Mouse (Mus musculus): ENCODE data around the gene Pcif1. TPM values are rescaled to one million over a fixed set of nuclear protein-coding genes. Genes with fewer than 3 reads are reported as not detected.

Pcif1 gene
- polyA plus RNA-seq (2017; shearing (Covaris generic)): 123 TPM

GRCm38 (mm10) chr2:164879228-164879567, at the start of gene Pcif1:
Pcif1 (plus strand) TSS chr2:164879304.

GRCm38 (mm10) chr2:164832748-164833301, 46.3 kb upstream of the Pcif1 start, which contains the start of gene Ctsa:
Ctsa (plus strand) TSS chr2:164832873.

GRCm38 (mm10) chr2:164833314-164833959, 45.7 kb upstream of the Pcif1 start, which contains the start of gene Neurl2:
Neurl2 (minus strand) TSS chr2:164833456.

GRCm38 (mm10) chr2:164857101-164857821, 21.8 kb upstream of the Pcif1 start, which contains the start of gene Pltp:
Pltp (minus strand) TSS chr2:164857711.

GRCm38 (mm10) chr2:164911086-164912048, 32.3 kb downstream of the Pcif1 start, which contains the start of gene Zfp335:
Zfp335 (minus strand) TSS chr2:164911757.

GRCm38 (mm10) chr2:164940140-164940830, 61.2 kb downstream of the Pcif1 start, which contains the start of gene Mmp9:
Mmp9 (plus strand) TSS chr2:164940780.

Other genes with a start within 250 kb of the Pcif1 start
- gene Wfdc16, start 240.5 kb upstream of the Pcif1 start, polyA plus RNA-seq (2017; shearing (Covaris generic)): not detected
- not detected for gene Wfdc10, start 223.3 kb upstream of the Pcif1 start, polyA plus RNA-seq (2017; shearing (Covaris generic))
- gene Wfdc9, start 222.7 kb upstream of the Pcif1 start, polyA plus RNA-seq (2017; shearing (Covaris generic)): not detected
- not detected for gene Wfdc11, start 205.2 kb upstream of the Pcif1 start, polyA plus RNA-seq (2017; shearing (Covaris generic))
- not detected for gene Wfdc13, start 194.2 kb upstream of the Pcif1 start, polyA plus RNA-seq (2017; shearing (Covaris generic))
- gene Spint4, start 180.8 kb upstream of the Pcif1 start, polyA plus RNA-seq (2017; shearing (Covaris generic)): not detected
- gene Spint5, start 164.0 kb upstream of the Pcif1 start, polyA plus RNA-seq (2017; shearing (Covaris generic)): not detected
- not detected for gene Wfdc3, start 133.4 kb upstream of the Pcif1 start, polyA plus RNA-seq (2017; shearing (Covaris generic))
- 13.0 TPM for gene Dnttip1, start 133.3 kb upstream of the Pcif1 start, polyA plus RNA-seq (2017; shearing (Covaris generic))
- 18.4 TPM for gene Ube2c, start 109.4 kb upstream of the Pcif1 start, polyA plus RNA-seq (2017; shearing (Covaris generic))
- gene Tnnc2, start 99.3 kb upstream of the Pcif1 start, polyA plus RNA-seq (2017; shearing (Covaris generic)): not detected
- gene Snx21, start 93.5 kb upstream of the Pcif1 start, polyA plus RNA-seq (2017; shearing (Covaris generic)): 8.1 TPM
- 42.7 TPM for gene Acot8, start 74.4 kb upstream of the Pcif1 start, polyA plus RNA-seq (2017; shearing (Covaris generic))
- 9.2 TPM for gene Zswim3, start 74.2 kb upstream of the Pcif1 start, polyA plus RNA-seq (2017; shearing (Covaris generic))
- gene Zswim1, start 56.6 kb upstream of the Pcif1 start, polyA plus RNA-seq (2017; shearing (Covaris generic)): 26.5 TPM
- 0.60 TPM for gene Spata25, start 50.8 kb upstream of the Pcif1 start, polyA plus RNA-seq (2017; shearing (Covaris generic))
- 202 TPM for gene Ctsa, start 46.4 kb upstream of the Pcif1 start, polyA plus RNA-seq (2017; shearing (Covaris generic))
- 1.9 TPM for gene Neurl2, start 45.8 kb upstream of the Pcif1 start, polyA plus RNA-seq (2017; shearing (Covaris generic))
- 0.87 TPM for gene Pltp, start 21.6 kb upstream of the Pcif1 start, polyA plus RNA-seq (2017; shearing (Covaris generic))
- gene Zfp335, start 32.5 kb downstream of the Pcif1 start, polyA plus RNA-seq (2017; shearing (Covaris generic)): 45.3 TPM
- 13.8 TPM for gene Mmp9, start 61.5 kb downstream of the Pcif1 start, polyA plus RNA-seq (2017; shearing (Covaris generic))
- gene Slc12a5, start 81.5 kb downstream of the Pcif1 start, polyA plus RNA-seq (2017; shearing (Covaris generic)): 0.28 TPM
- 55.5 TPM for gene Ncoa5, start 155.6 kb downstream of the Pcif1 start, polyA plus RNA-seq (2017; shearing (Covaris generic))
- 1.4 TPM for gene Cd40, start 176.3 kb downstream of the Pcif1 start, polyA plus RNA-seq (2017; shearing (Covaris generic))
- not detected for gene 1700025C18Rik, start 211.4 kb downstream of the Pcif1 start, polyA plus RNA-seq (2017; shearing (Covaris generic))